8 mouse cellular contexts compared by ENCODE assay signal in the genomic region with DNA sequence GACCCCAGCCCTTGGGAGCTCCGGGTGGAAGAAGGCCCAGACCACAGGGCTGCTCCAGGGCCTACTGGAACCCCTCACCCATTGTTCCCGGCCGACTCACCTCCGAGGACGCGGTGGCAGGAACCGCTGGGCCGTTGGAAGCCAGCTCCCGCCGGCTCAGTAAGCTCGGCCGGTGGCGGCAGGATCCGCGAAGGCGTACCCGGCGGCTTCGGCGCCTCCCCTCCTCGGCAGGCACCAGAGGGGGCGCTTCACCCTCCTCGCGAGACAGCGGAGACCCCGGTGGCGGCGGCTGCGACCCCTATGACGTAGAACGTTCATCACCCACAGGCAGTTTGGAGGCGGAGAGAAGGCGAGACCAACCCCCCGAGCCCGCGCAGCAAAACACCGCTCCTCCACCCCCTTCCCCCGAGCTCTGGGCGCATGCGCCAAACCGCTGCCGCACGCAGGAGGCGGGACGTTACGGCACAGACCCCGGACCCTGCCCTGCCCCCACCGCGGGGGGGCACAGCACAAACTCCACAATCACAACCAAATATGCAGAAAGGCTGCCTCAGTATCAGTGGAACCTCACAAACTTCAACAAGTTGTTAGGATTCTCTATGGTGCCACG. TPM values are rescaled to one million over a fixed set of nuclear protein-coding genes. Genes with fewer than 3 reads are reported as not detected.
A peak's percentile ranks its signal among the peaks of the same experiment; 100 is the strongest.
DNase-seq lines count a peak whose midpoint lies in the region; ATAC-seq and TF ChIP-seq lines count a peak whose summit lies in the region.

No protein-coding gene starts in this region.

- in situ Hi-C loops in ES-E14 (cut with MboI; ENCODE audit: low sequenced_read_pairs in 2 of 2, unreplicated experiment in 2 of 2), result no loop called here

- under 1% methylated on average over 49 of the region's 50 CpGs for WGBS in forebrain, embryonic 16.5 days
- WGBS in lung, embryonic 15.5 days, result under 1% methylated on average over 50 of the region's 50 CpGs

- peaks cover 23% of the 10 kb centered on the region for H3K36me3 ChIP-seq in ES-E14 (ENCODE audit: control insufficient read depth, insufficient read depth, low read length, poor library complexity, severe bottlenecking)
- 0 out of 2 replicates have a peak, but pooled peaks cover 2% of the 10 kb centered on the region for H3K36me3 ChIP-seq in forebrain, embryonic 16.5 days (ENCODE audit: control insufficient read depth, insufficient read depth)
- peaks cover 12% of the 10 kb centered on the region for H3K36me3 ChIP-seq in lung, embryonic 15.5 days

- ATAC-seq in forebrain, embryonic 16.5 days, result peak; percentile 83
- peak; percentile 81 for ATAC-seq in lung, embryonic 15.5 days (ENCODE audit: borderline replicate concordance, extremely low read depth, low FRiP score, low TSS enrichment)

- H3K4me2 ChIP-seq in forebrain, embryonic 16.5 days (ENCODE audit: low read length), result peak overlapping the region; percentile 85
- H3K4me2 ChIP-seq in lung, embryonic 15.5 days, result peak overlapping the region; percentile 89

- H3K9me3 ChIP-seq in ES-E14 (ENCODE audit: control insufficient read depth, insufficient read depth, low read depth, low read length), result no peaks in the 10 kb centered on the region
- H3K9me3 ChIP-seq in forebrain, embryonic 16.5 days (ENCODE audit: control insufficient read depth, low read length), result no peaks in the 10 kb centered on the region
- H3K9me3 ChIP-seq in lung, embryonic 15.5 days, result no peaks in the 10 kb centered on the region

- H3K4me3 ChIP-seq in ES-E14 (ENCODE audit: insufficient read depth in 1 of 2, low read depth in 1 of 2, low read length in 2 of 2, poor library complexity in 1 of 2, severe bottlenecking in 1 of 2), result peak overlapping the region; percentile 74 to 86
- H3K4me3 ChIP-seq in forebrain, embryonic 16.5 days (replicated peaks; ENCODE audit: low read length), result peak overlapping the region; percentile 69
- peak overlapping the region; percentile 80 for H3K4me3 ChIP-seq in lung, embryonic 15.5 days

- DNase-seq in ES-E14 (ENCODE audit: low read depth, low spot score), result peak; percentile 84
- peak; percentile 87 for DNase-seq in cerebellum, adult 11-12 months
- DNase-seq in heart, postnatal 4 days, result peak; percentile 95
- peak; percentile 89 to 90 for DNase-seq in layer of hippocampus, adult 8-10 months (ENCODE audit: low spot score in 2 of 2)
- DNase-seq in ovary, adult 18-20 months (ENCODE audit: low spot score), result peak; percentile 88
- peak; percentile 97 for DNase-seq in thymus, postnatal 0 days (ENCODE audit: low spot score)

- H3K27me3 ChIP-seq in forebrain, embryonic 16.5 days (replicated peaks; ENCODE audit: control insufficient read depth, insufficient read depth, low read length), result no peaks in the 10 kb centered on the region
- no peaks in the 10 kb centered on the region for H3K27me3 ChIP-seq in lung, embryonic 15.5 days

- peak overlapping the region; percentile 67 for H3K27ac ChIP-seq in ES-E14 (ENCODE audit: insufficient read depth, low read depth, low read length, poor library complexity, severe bottlenecking)
- H3K27ac ChIP-seq in forebrain, embryonic 16.5 days (ENCODE audit: low read length), result peak overlapping the region; percentile 97
- peak overlapping the region; percentile 99 for H3K27ac ChIP-seq in lung, embryonic 15.5 days

- H3K9ac ChIP-seq in ES-E14 (ENCODE audit: insufficient read depth, low read depth, low read length, poor library complexity, severe bottlenecking), result peak overlapping the region; percentile 92
- H3K9ac ChIP-seq in forebrain, embryonic 16.5 days (replicated peaks; ENCODE audit: low read depth, low read length), result peak overlapping the region; percentile 82
- H3K9ac ChIP-seq in lung, embryonic 15.5 days, result peak overlapping the region; percentile 96

- peaks cover 0 to 3% of the 10 kb centered on the region in 2 experiments; a peak in 2 of 4 replicates for H3K4me1 ChIP-seq in ES-E14 (ENCODE audit: control insufficient read depth in 2 of 2, insufficient read depth in 2 of 2, low read length in 2 of 2, poor library complexity in 1 of 2)
- H3K4me1 ChIP-seq in forebrain, embryonic 16.5 days (replicated peaks; ENCODE audit: control insufficient read depth, insufficient read depth, low read length), result peaks cover 15% of the 10 kb centered on the region
- peaks cover 24% of the 10 kb centered on the region for H3K4me1 ChIP-seq in lung, embryonic 15.5 days

TF ChIP-seq in ES-E14, 5 proteins besides CTCF, POLR2A, EP300 and RAD21:
- TF ChIP-seq HCFC1 (IDR thresholded peaks at IDR 0.05; ENCODE audit: borderline replicate concordance, insufficient read depth, low read length), result peak; percentile 13; the same call in 1 of the 2 replicates
- TF ChIP-seq CHD2 (IDR thresholded peaks at IDR 0.05; ENCODE audit: low read depth, low read length), result peak; percentile 93
- no peak for TF ChIP-seq ZC3H11A (IDR thresholded peaks at IDR 0.05; ENCODE audit: borderline replicate concordance, low read depth, low read length)

RNA-seq across cellular contexts. Expression of gene Smim27, which starts 1.1 kb away (rescaled TPM):
- total RNA-seq in ES-E14 (2012; rRNA removed), result 2.1 and 3.9 TPM in 2 replicates
- polyA plus RNA-seq in forebrain, embryonic 16.5 days (2015; fragmentation: Nextera tagmentation; extraction: Ambion mirVana), result 16.7 and 18.3 TPM in 2 replicates
- 10 to 100 TPM; 37.0 to 37.9 TPM for total RNA-seq in heart, postnatal 4 days (2021)
- total RNA-seq in layer of hippocampus, adult 8-10 months (2022), result 10 to 100 TPM; 11.1 to 27.8 (median 17.2) TPM
- 33.8 and 36.7 TPM in 2 replicates for polyA plus RNA-seq in lung, embryonic 15.5 days (2015; fragmentation: Nextera tagmentation; extraction: Ambion mirVana)
- 60.4 and 62.3 TPM in 2 replicates for polyA plus RNA-seq in thymus, postnatal 0 days (2015; fragmentation: Nextera tagmentation; extraction: Ambion mirVana)

RNA-seq across cellular contexts. Expression of gene Topors, which starts 1.3 kb away (rescaled TPM):
- total RNA-seq in ES-E14 (2012; rRNA removed), result 39.5 and 69.3 TPM in 2 replicates
- 38.1 and 43.6 TPM in 2 replicates for polyA plus RNA-seq in forebrain, embryonic 16.5 days (2015; fragmentation: Nextera tagmentation; extraction: Ambion mirVana)
- 10 to 100 TPM; 21.2 to 22.0 TPM for total RNA-seq in heart, postnatal 4 days (2021)
- total RNA-seq in layer of hippocampus, adult 8-10 months (2022), result 10 to 100 TPM; 19.1 to 21.3 (median 21.0) TPM
- 45.7 and 45.8 TPM in 2 replicates for polyA plus RNA-seq in lung, embryonic 15.5 days (2015; fragmentation: Nextera tagmentation; extraction: Ambion mirVana)
- polyA plus RNA-seq in thymus, postnatal 0 days (2015; fragmentation: Nextera tagmentation; extraction: Ambion mirVana), result 28.6 and 28.9 TPM in 2 replicates

RNA-seq across cellular contexts. Expression of gene Ndufb6, which starts 10.9 kb away (rescaled TPM):
- 260 and 270 TPM in 2 replicates for total RNA-seq in ES-E14 (2012; rRNA removed)
- 270 and 276 TPM in 2 replicates for polyA plus RNA-seq in forebrain, embryonic 16.5 days (2015; fragmentation: Nextera tagmentation; extraction: Ambion mirVana)
- total RNA-seq in heart, postnatal 4 days (2021), result 100 to 1,000 TPM; 396 to 411 TPM
- 100 to 1,000 TPM; 158 to 176 (median 167) TPM for total RNA-seq in layer of hippocampus, adult 8-10 months (2022)
- polyA plus RNA-seq in lung, embryonic 15.5 days (2015; fragmentation: Nextera tagmentation; extraction: Ambion mirVana), result 288 and 314 TPM in 2 replicates
- 352 and 368 TPM in 2 replicates for polyA plus RNA-seq in thymus, postnatal 0 days (2015; fragmentation: Nextera tagmentation; extraction: Ambion mirVana)

RNA-seq across cellular contexts. Expression of gene Ddx58, which starts 28.7 kb away (rescaled TPM):
- total RNA-seq in ES-E14 (2012; rRNA removed), result 14.5 and 19.0 TPM in 2 replicates
- 2.5 and 4.5 TPM in 2 replicates for polyA plus RNA-seq in forebrain, embryonic 16.5 days (2015; fragmentation: Nextera tagmentation; extraction: Ambion mirVana)
- total RNA-seq in heart, postnatal 4 days (2021), result 1 to 10 TPM; 6.9 to 7.4 TPM
- total RNA-seq in layer of hippocampus, adult 8-10 months (2022), result 1 to 10 TPM; 3.7 to 8.2 (median 6.8) TPM
- polyA plus RNA-seq in lung, embryonic 15.5 days (2015; fragmentation: Nextera tagmentation; extraction: Ambion mirVana), result 9.8 and 11.6 TPM in 2 replicates
- 22.6 and 24.5 TPM in 2 replicates for polyA plus RNA-seq in thymus, postnatal 0 days (2015; fragmentation: Nextera tagmentation; extraction: Ambion mirVana)

Comparison
In these comparisons a context has a peak if more than half of its experiments do, and no peak if none do; other contexts are left out.
1. Peak in every context shown above with its lines: DNase-seq, ATAC-seq, H3K4me3 ChIP-seq and H3K27ac ChIP-seq.